Mouse (Mus musculus): ENCODE data around the gene Spats2l. TPM values are rescaled to one million over a fixed set of nuclear protein-coding genes. Genes with fewer than 3 reads are reported as not detected.

Gene Spats2l
- total RNA-seq, 2 experiments from 2014 or later: 72.4 to 84.7 TPM

- DNase-seq (ENCODE audit: low spot score in 2 of 2): no peak
Measured at GRCm38 (mm10) chr1:57954376-57954765, 180.4 kb downstream of the Spats2l start.

- no peak for DNase-seq (ENCODE audit: low spot score in 2 of 2)
Measured at GRCm38 (mm10) chr1:57955774-57956173, 181.8 kb downstream of the Spats2l start.

- DNase-seq (ENCODE audit: low spot score in 2 of 2): peak; percentile 97
Measured at GRCm38 (mm10) chr1:57969327-57970271, 195.6 kb downstream of the Spats2l start.

GRCm38 (mm10) chr1:57971588-57971987 lies 197.6 kb downstream of the Spats2l start:
- no peak for DNase-seq (ENCODE audit: low spot score in 2 of 2)

GRCm38 (mm10) chr1:57976860-57977259 lies 202.9 kb downstream of the Spats2l start:
- no peak for DNase-seq (ENCODE audit: low spot score in 2 of 2)

GRCm38 (mm10) chr1:57989052-57989600 lies 215.2 kb downstream of the Spats2l start:
- DNase-seq (ENCODE audit: low spot score in 2 of 2): peak in 1 of 2 experiments; percentile 15

GRCm38 (mm10) chr1:57991277-57991676 lies 217.3 kb downstream of the Spats2l start:
- DNase-seq (ENCODE audit: low spot score in 2 of 2): no peak

GRCm38 (mm10) chr1:57995432-57996132 lies 221.6 kb downstream of the Spats2l start, which contains the start of gene Sgo2a:
Gene Sgo2a, plus strand, starts transcription at chr1:57995971.
- DNase-seq (ENCODE audit: low spot score in 2 of 2): peak; percentile 78 to 94

- DNase-seq (ENCODE audit: low spot score in 2 of 2): no peak
Measured at GRCm38 (mm10) chr1:57996133-57996615, 222.2 kb downstream of the Spats2l start.

Other genes starting within 250 kb of the Spats2l start
- gene Sgo2a, start 221.8 kb downstream of the Spats2l start, total RNA-seq (2021): 1 to 10 TPM; 8.2 to 8.3 TPM
- gene Kctd18, start 244.8 kb downstream of the Spats2l start, total RNA-seq (2021): 10 to 100 TPM; 10.6 to 16.3 TPM